ENCODE assay signal across 8 mouse cellular contexts in the genomic region with DNA sequence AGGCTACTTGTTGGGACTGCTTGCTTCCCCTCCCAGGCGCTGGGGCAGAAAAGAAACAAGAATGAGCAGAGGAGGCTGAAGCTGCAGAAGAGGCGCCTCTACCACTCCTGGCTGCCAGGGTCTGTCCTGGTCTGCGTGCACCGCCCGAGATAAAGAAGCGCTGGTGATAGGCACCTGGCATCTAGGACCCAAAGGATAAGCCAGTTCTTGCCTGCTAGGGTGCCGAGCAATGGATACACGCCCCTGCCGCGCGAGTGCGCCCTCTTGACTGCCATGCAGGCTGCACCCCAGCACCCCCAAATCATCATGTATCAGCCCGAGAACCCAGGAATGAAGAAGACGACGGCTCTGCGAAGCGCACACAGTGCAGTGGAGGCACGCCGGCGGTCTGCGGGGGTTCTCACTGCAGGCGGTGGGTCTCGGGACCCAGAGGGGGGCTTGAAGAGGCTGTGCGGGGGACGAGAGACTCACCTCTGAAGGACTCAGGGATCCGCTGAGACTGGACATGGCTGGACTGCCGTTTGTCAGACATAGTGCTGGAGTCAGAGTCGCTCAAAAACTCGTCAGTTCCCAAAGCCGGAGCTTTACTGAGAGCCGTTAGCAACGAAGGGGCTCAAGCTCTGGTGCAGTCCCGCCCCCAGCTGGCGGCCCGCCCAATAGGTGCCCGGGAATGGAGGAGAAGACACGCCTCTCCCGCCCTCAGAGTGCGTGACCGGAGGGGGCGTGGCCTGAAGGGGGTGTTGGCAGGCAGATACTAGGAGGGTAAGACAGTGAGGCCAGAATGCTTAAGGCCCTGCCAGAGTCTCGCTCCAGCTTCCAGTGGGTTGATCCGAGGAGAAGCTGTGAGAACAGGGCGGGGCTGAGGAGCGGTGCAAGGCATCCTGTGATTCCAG. TPM values are rescaled to one million over a fixed set of nuclear protein-coding genes. Genes with fewer than 3 reads are reported as not detected.
DNase-seq lines count a peak whose midpoint lies in the region; ATAC-seq lines count a peak whose summit lies in the region.

A gene (minus strand): TSS at position 589 of the 893 bp plus-strand sequence.

- peak within 1 kb of the TSS; percentile 81 for H3K4me2 ChIP-seq in hindbrain, embryonic 15.5 days

- DNase-seq in T-cell, adult 2 months (ENCODE audit: low spot score): peak; percentile 96
- peak; percentile 99 to 100 for DNase-seq in cerebellum, postnatal 36 days
- peak; percentile 95 to 96 for DNase-seq in frontal cortex, postnatal 36 days (ENCODE audit: low spot score in 2 of 2)
- DNase-seq in left cerebral cortex, adult 11 months (ENCODE audit: low spot score): peak; percentile 90
- DNase-seq in lung, postnatal 4 days: peak; percentile 100
- peak; percentile 99 for DNase-seq in retina, postnatal 7 days (ENCODE audit: low read depth, low spot score)
- peak; percentile 98 for DNase-seq in urinary bladder, adult 2 months (ENCODE audit: low spot score)

- H3K36me3 ChIP-seq in hindbrain, embryonic 15.5 days: no peaks in the 10 kb centered on the region

- H3K4me1 ChIP-seq in hindbrain, embryonic 15.5 days (replicated peaks): peaks cover 19% of the 10 kb centered on the region

- peak within 1 kb of the TSS; percentile 77 for H3K27ac ChIP-seq in hindbrain, embryonic 15.5 days (replicated peaks)

- H3K9me3 ChIP-seq in hindbrain, embryonic 15.5 days: no peaks in the 10 kb centered on the region

- under 1% methylated on average over 45 of the region's 45 CpGs for WGBS in hindbrain, embryonic 15.5 days

- H3K27me3 ChIP-seq in hindbrain, embryonic 15.5 days: no peaks in the 10 kb centered on the region; the same call in 1 of the 2 replicates

- peak; percentile 99 for ATAC-seq in hindbrain, embryonic 15.5 days (ENCODE audit: low FRiP score, low read depth)

- H3K9ac ChIP-seq in hindbrain, embryonic 15.5 days: peak within 1 kb of the TSS; percentile 63

- peak within 1 kb of the TSS; percentile 62 for H3K4me3 ChIP-seq in hindbrain, embryonic 15.5 days

RNA-seq across cellular contexts. Expression of the gene that starts here (rescaled TPM):
- polyA plus RNA-seq in hindbrain, embryonic 15.5 days (2015; fragmentation: Nextera tagmentation; extraction: Ambion mirVana): 22.2 and 25.2 TPM in 2 replicates
- 67.9 and 82.5 TPM in 2 replicates for polyA plus RNA-seq in urinary bladder, adult 2 months (2012; rRNA removed)

Comparison
In these comparisons a context has a peak if more than half of its experiments do, and no peak if none do; other contexts are left out.
1. Peak in every context shown above with its lines: DNase-seq, ATAC-seq, H3K4me3 ChIP-seq and H3K27ac ChIP-seq.